Mouse (Mus musculus) small intestine, adult 2 months (tissue): ENCODE results near the gene Def8.
A peak's percentile ranks its signal among the peaks of the same experiment; 100 is the strongest.

ENCODE experiments used
- CTCF ChIP-seq: fragments of 200-500 bp; IDR thresholded peaks from 2 replicates; pipeline ENCODE4 v1.5.1; 2012; ENCODE audit warnings: low read depth, mild to moderate bottlenecking, control low read depth, inconsistent platforms, low read length, moderate library complexity, mixed read lengths; ENCODE audit not compliant: insufficient replicate concordance, insufficient read length; ENCODE audit errors: extremely low read depth
- POLR2A ChIP-seq: fragments of 200-500 bp; IDR thresholded peaks from 2 replicates; pipeline ENCODE4 v1.6.1; 2012; ENCODE audit warnings: low read depth, mild to moderate bottlenecking, control low read depth, inconsistent platforms, low read length, moderate library complexity

DNA sequence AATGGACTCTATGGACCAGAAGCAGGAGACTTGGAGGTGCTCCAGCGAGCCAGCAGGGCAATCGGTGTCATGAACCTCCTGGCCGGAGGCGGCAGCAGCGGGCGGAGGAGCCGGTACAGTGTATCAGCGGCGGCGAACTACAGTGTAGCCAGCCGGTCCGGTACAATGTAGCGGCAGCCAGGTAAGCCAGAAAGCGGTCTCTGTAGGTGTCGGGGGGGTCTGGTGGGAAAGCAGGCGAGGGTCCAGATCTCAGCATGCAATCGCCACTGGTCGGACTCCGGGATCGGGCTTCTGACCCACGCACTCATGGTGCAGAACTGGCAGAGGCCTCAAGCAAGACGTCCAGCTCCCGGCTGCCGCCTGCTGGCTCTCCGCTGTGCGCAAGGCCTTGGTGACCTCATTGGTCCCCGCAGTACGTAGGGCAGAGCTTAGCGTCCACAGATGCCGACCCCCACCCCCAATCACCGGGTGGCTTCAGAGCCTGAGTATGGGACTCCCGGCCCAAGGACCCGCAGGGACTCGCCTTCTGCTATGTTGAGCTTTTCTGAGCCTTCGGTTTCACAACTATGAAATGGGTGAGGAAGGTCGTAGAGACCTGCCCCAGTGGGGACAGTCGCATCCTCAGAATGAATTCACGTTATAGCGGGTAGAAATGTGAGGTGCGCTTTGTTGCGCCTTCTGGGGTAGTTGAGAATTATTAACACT, 19.7 kb downstream of the Def8 start:
- TF ChIP-seq CTCF (peak; percentile 87), POLR2A (no peak; the same call in 1 of the 2 replicates)
